In genomic region chr15:6387729-6388070, GRCm38 (mm10) we compare ENCODE assay signal across 8 mouse cellular contexts. TPM values are rescaled to one million over a fixed set of nuclear protein-coding genes. Genes with fewer than 3 reads are reported as not detected.
DNase-seq lines count a peak whose midpoint lies in the region; ATAC-seq and TF ChIP-seq lines count a peak whose summit lies in the region.

No protein-coding gene starts in this region.

- H3K27me3 ChIP-seq in forebrain, embryonic 14.5 days (replicated peaks; ENCODE audit: control insufficient read depth, insufficient read depth, low read length) = no peaks in the 10 kb centered on the region
- H3K27me3 ChIP-seq in limb, embryonic 13.5 days = no peaks in the 10 kb centered on the region
- 0 out of 2 replicates have a peak, but pooled peaks cover 4% of the 10 kb centered on the region for H3K27me3 ChIP-seq in neural tube, embryonic 15.5 days (replicated peaks)

- no peak for TF ChIP-seq CTCF in lung, adult 2 months (IDR thresholded peaks at IDR 0.05; ENCODE audit: insufficient read depth, low read length)

- H3K4me2 ChIP-seq in forebrain, embryonic 14.5 days (ENCODE audit: low read length) = peak overlapping the region; percentile 80
- H3K4me2 ChIP-seq in limb, embryonic 13.5 days (replicated peaks) = peak overlapping the region; percentile 72
- H3K4me2 ChIP-seq in neural tube, embryonic 15.5 days = peak overlapping the region; percentile 62

- H3K9me3 ChIP-seq in forebrain, embryonic 14.5 days (replicated peaks; ENCODE audit: control insufficient read depth, low read length) = no peaks in the 10 kb centered on the region
- H3K9me3 ChIP-seq in limb, embryonic 13.5 days = no peaks in the 10 kb centered on the region
- H3K9me3 ChIP-seq in neural tube, embryonic 15.5 days (replicated peaks) = no peaks in the 10 kb centered on the region

- H3K4me3 ChIP-seq in lung, adult 2 months (replicated peaks; ENCODE audit: extremely low read depth, low read depth, low read length) = peak overlapping the region; percentile 67
- H3K4me3 ChIP-seq in forebrain, embryonic 14.5 days (ENCODE audit: low read depth, low read length) = peak overlapping the region; percentile 46
- peak overlapping the region; percentile 64 for H3K4me3 ChIP-seq in limb, embryonic 13.5 days
- peak overlapping the region; percentile 44 for H3K4me3 ChIP-seq in neural tube, embryonic 15.5 days (replicated peaks)

- no peak for DNase-seq in lung, adult 2 months
- DNase-seq in lung, adult 18-20 months = no peak
- DNase-seq in forebrain, embryonic 14.5 days (ENCODE audit: low spot score) = peak; percentile 5
- DNase-seq in gastrocnemius, postnatal 36 days = no peak
- DNase-seq in urinary bladder, postnatal 36 days (ENCODE audit: low spot score in 2 of 2) = no peak

- WGBS in lung, adult 2 months = 24% methylated on average over 6 of the region's 6 CpGs
- 23% methylated on average over 6 of the region's 6 CpGs for WGBS in forebrain, embryonic 14.5 days
- 5% methylated on average over 6 of the region's 6 CpGs for WGBS in limb, embryonic 13.5 days
- WGBS in neural tube, embryonic 15.5 days = 27% methylated on average over 6 of the region's 6 CpGs

- no peaks in the 10 kb centered on the region for H3K36me3 ChIP-seq in forebrain, embryonic 14.5 days (ENCODE audit: control insufficient read depth, insufficient read depth, low read length)
- H3K36me3 ChIP-seq in limb, embryonic 13.5 days = peaks cover 5% of the 10 kb centered on the region
- H3K36me3 ChIP-seq in neural tube, embryonic 15.5 days = no peaks in the 10 kb centered on the region

- intact Hi-C loops in gastrocnemius, postnatal 36 days (cut with DNase I) = no loop called here

- TF ChIP-seq POLR2A in lung, adult 2 months (IDR thresholded peaks at IDR 0.05; ENCODE audit: borderline replicate concordance, extremely low read depth, low read depth, low read length) = no peak

- H3K9ac ChIP-seq in forebrain, embryonic 14.5 days (ENCODE audit: low read length) = 0 out of 2 replicates have a peak overlapping the region, but pooled peaks have one; percentile 17
- H3K9ac ChIP-seq in limb, embryonic 13.5 days = peak overlapping the region; percentile 77
- H3K9ac ChIP-seq in neural tube, embryonic 15.5 days (replicated peaks) = 0 out of 2 replicates have a peak overlapping the region, but pooled peaks have one; percentile 12

- no peak for ATAC-seq in forebrain, embryonic 14.5 days
- no peak for ATAC-seq in limb, embryonic 13.5 days (ENCODE audit: low FRiP score, low read depth)
- ATAC-seq in neural tube, embryonic 15.5 days (ENCODE audit: low FRiP score) = no peak
- ATAC-seq in erythroblast, adult 5-6 weeks (replicated peaks; ENCODE audit: low FRiP score, poor library complexity, severe bottlenecking) = no peak

- peaks cover 2% of the 10 kb centered on the region for H3K4me1 ChIP-seq in lung, adult 2 months (ENCODE audit: control insufficient read depth, insufficient read depth, low read length)
- H3K4me1 ChIP-seq in forebrain, embryonic 14.5 days (ENCODE audit: control insufficient read depth, insufficient read depth, low read length) = no peaks in the 10 kb centered on the region; the same call in 1 of the 2 replicates
- peaks cover 59% of the 10 kb centered on the region for H3K4me1 ChIP-seq in limb, embryonic 13.5 days
- H3K4me1 ChIP-seq in neural tube, embryonic 15.5 days = peaks cover 19% of the 10 kb centered on the region

- H3K27ac ChIP-seq in forebrain, embryonic 14.5 days (ENCODE audit: low read depth, low read length) = no peak overlapping the region
- peak overlapping the region; percentile 84 for H3K27ac ChIP-seq in limb, embryonic 13.5 days
- no peak overlapping the region for H3K27ac ChIP-seq in neural tube, embryonic 15.5 days (replicated peaks)

RNA-seq across cellular contexts. Expression of gene C9, which starts 57.4 kb away (rescaled TPM):
- polyA plus RNA-seq in lung, adult 2 months (2012; rRNA removed) = not detected in 2 replicates
- polyA plus RNA-seq in forebrain, embryonic 14.5 days (2014; fragmentation: Nextera tagmentation; extraction: Ambion mirVana) = not detected in 2 replicates
- not detected in 2 replicates for polyA plus RNA-seq in limb, embryonic 13.5 days (2015; fragmentation: Nextera tagmentation; extraction: Ambion mirVana)
- polyA plus RNA-seq in neural tube, embryonic 15.5 days (2015; fragmentation: Nextera tagmentation; extraction: Ambion mirVana) = 1.5 TPM in 1 of 2 replicates, not detected in the other
- not detected for total RNA-seq in gastrocnemius, postnatal 36 days (2021)
- total RNA-seq in erythroblast, adult 5-6 weeks (2015; ENCODE audit: low replicate concordance) = not detected in 2 replicates
- total RNA-seq in erythroblast, adult 5-6 weeks (2017; ENCODE audit: low replicate concordance) = not detected in 2 replicates

Comparison
In these comparisons a context has a peak if more than half of its experiments do, and no peak if none do; other contexts are left out.
1. H3K9ac ChIP-seq: peak in every context shown above with its lines; median percentile 77 in limb, embryonic 13.5 days; 17 in forebrain, embryonic 14.5 days; 12 in neural tube, embryonic 15.5 days.